Mouse (Mus musculus) neural tube, embryonic 14.5 days (tissue): ENCODE data around the gene Itpkb. TPM values are rescaled to one million over a fixed set of nuclear protein-coding genes. Genes with fewer than 3 reads are reported as not detected.

ENCODE experiments used
- ATAC-seq: fragments of 200-750 bp; cut with Nextera tagmentation; 2 replicates; pipeline ENCODE4 v1.8.0; 2017; ENCODE audit warnings: low read depth, mild to moderate bottlenecking, moderate TSS enrichment, moderate library complexity
- H3K27ac ChIP-seq: fragments of 300-500 bp; sonication (generic); 2 replicates; pipeline ENCODE4 v1.5.1; 2014; ENCODE audit warnings: low read depth, mild to moderate bottlenecking, control low read depth, low read length, moderate library complexity, mixed read lengths
- H3K27me3 ChIP-seq: fragments of 300-500 bp; sonication (generic); 2 replicates; pipeline ENCODE4 v1.6.1; 2014; ENCODE audit warnings: low read length; ENCODE audit not compliant: control insufficient read depth, insufficient read depth
- H3K36me3 ChIP-seq: fragments of 300-500 bp; sonication (generic); 2 replicates; pipeline ENCODE4 v1.6.1; 2014; ENCODE audit warnings: low read length, mixed read lengths; ENCODE audit not compliant: control insufficient read depth, insufficient read depth
- H3K4me1 ChIP-seq: fragments of 300-500 bp; sonication (generic); 2 replicates; pipeline ENCODE4 v1.6.1; 2014; ENCODE audit warnings: low read length; ENCODE audit not compliant: control insufficient read depth, insufficient read depth
- H3K4me2 ChIP-seq: fragments of 300-500 bp; sonication (generic); 2 replicates; pipeline ENCODE4 v1.6.1; 2014; ENCODE audit warnings: mild to moderate bottlenecking, low read depth, low read length, control low read depth
- H3K4me3 ChIP-seq: fragments of 300-500 bp; sonication (generic); 2 replicates; pipeline ENCODE4 v1.5.1; 2014; ENCODE audit warnings: low read depth, low read length, control low read depth, mixed read lengths
- H3K9ac ChIP-seq: fragments of 300-500 bp; sonication (generic); replicated peaks from 2 replicates; pipeline ENCODE4 v1.6.1; 2014; ENCODE audit warnings: low read depth, mild to moderate bottlenecking, control low read depth, low read length, mixed read lengths
- H3K9me3 ChIP-seq: fragments of 300-500 bp; sonication (generic); 2 replicates; pipeline ENCODE4 v1.6.1; 2016; ENCODE audit warnings: low read length; ENCODE audit not compliant: control insufficient read depth
- WGBS: fragments of 180-500 bp; shearing (Covaris S2); extraction: QIAGEN DNeasy Blood & Tissue Kit; methylation state at CpG from one replicate; pipeline ENCODE4 v1.1.7; 2014; 5-methylcytosine and 5-hydroxymethylcytosine counted together
- polyA plus RNA-seq: library from polyadenylated mRNA; unstranded; fragments of >200 nt; fragmentation: Nextera tagmentation; extraction: Ambion mirVana; gene quantifications from 2 replicates; pipeline ENCODE4 v1.2.1, GENCODE M21; 2014

Itpkb gene
- polyA plus RNA-seq, 1 experiment from 2014 or later, result 2.4 TPM

- 0 out of 2 replicates have a peak, but pooled peaks cover 2% of the 10 kb centered on the region for H3K4me1 ChIP-seq
- H3K9me3 ChIP-seq, result no peaks in the 10 kb centered on the region
- no peaks in the 10 kb centered on the region for H3K36me3 ChIP-seq
- ATAC-seq, result no peak
- no peak overlapping the region for H3K4me2 ChIP-seq
- 91% methylated on average over 6 of the region's 6 CpGs for WGBS
- H3K9ac ChIP-seq, result no peak overlapping the region
- no peaks in the 10 kb centered on the region for H3K27me3 ChIP-seq
- H3K4me3 ChIP-seq, result no peak overlapping the region
- no peak overlapping the region for H3K27ac ChIP-seq
Measured at GRCm38 (mm10) chr1:180401725-180402124, 71.4 kb downstream of the Itpkb start.

GRCm38 (mm10) chr1:180402481-180403081 lies 72.3 kb downstream of the Itpkb start:
- H3K4me3 ChIP-seq, result no peak overlapping the region
- no peaks in the 10 kb centered on the region for H3K9me3 ChIP-seq
- H3K9ac ChIP-seq, result no peak overlapping the region
- no peaks in the 10 kb centered on the region for H3K27me3 ChIP-seq
- 84% methylated on average over 11 of the region's 11 CpGs for WGBS
- H3K36me3 ChIP-seq, result no peaks in the 10 kb centered on the region
- H3K4me2 ChIP-seq, result no peak overlapping the region
- ATAC-seq, result no peak
- H3K27ac ChIP-seq, result peak overlapping the region; percentile 34; the same call in 1 of the 2 replicates
- H3K4me1 ChIP-seq, result 0 out of 2 replicates have a peak, but pooled peaks cover 2% of the 10 kb centered on the region

- H3K4me3 ChIP-seq, result no peak overlapping the region
- H3K27ac ChIP-seq, result peak overlapping the region; percentile 52
- no peak overlapping the region for H3K4me2 ChIP-seq
- WGBS, result 92% methylated on average over 8 of the region's 8 CpGs
- ATAC-seq, result no peak
- H3K36me3 ChIP-seq, result no peaks in the 10 kb centered on the region
- H3K27me3 ChIP-seq, result no peaks in the 10 kb centered on the region
- H3K9ac ChIP-seq, result no peak overlapping the region
- 0 out of 2 replicates have a peak, but pooled peaks cover 2% of the 10 kb centered on the region for H3K4me1 ChIP-seq
- no peaks in the 10 kb centered on the region for H3K9me3 ChIP-seq
Measured at GRCm38 (mm10) chr1:180403357-180403693, 73.0 kb downstream of the Itpkb start.

GRCm38 (mm10) chr1:180403694-180404606 lies 73.7 kb downstream of the Itpkb start:
- Histone ChIP-seq H3K4me3 (no peak overlapping the region), H3K4me2 (no peak overlapping the region), H3K27me3 (no peaks in the 10 kb centered on the region), H3K4me1 (0 out of 2 replicates have a peak, but pooled peaks cover 6% of the 10 kb centered on the region), H3K36me3 (no peaks in the 10 kb centered on the region), H3K9me3 (no peaks in the 10 kb centered on the region), H3K27ac (peak overlapping the region; percentile 52), H3K9ac (no peak overlapping the region)
- no peak for ATAC-seq
- WGBS, result 72% methylated on average over 32 of the region's 32 CpGs

GRCm38 (mm10) chr1:180404706-180405105 lies 74.4 kb downstream of the Itpkb start:
- Histone ChIP-seq H3K9me3 (no peaks in the 10 kb centered on the region), H3K4me1 (0 out of 2 replicates have a peak, but pooled peaks cover 6% of the 10 kb centered on the region), H3K9ac (no peak overlapping the region), H3K27me3 (no peaks in the 10 kb centered on the region), H3K36me3 (no peaks in the 10 kb centered on the region), H3K27ac (no peak overlapping the region), H3K4me2 (no peak overlapping the region), H3K4me3 (no peak overlapping the region)
- 96% methylated on average over 3 of the region's 3 CpGs for WGBS
- ATAC-seq, result no peak

- ATAC-seq, result no peak
- Histone ChIP-seq H3K36me3 (no peaks in the 10 kb centered on the region), H3K4me2 (no peak overlapping the region), H3K9ac (no peak overlapping the region), H3K4me3 (no peak overlapping the region), H3K9me3 (no peaks in the 10 kb centered on the region), H3K4me1 (0 out of 2 replicates have a peak, but pooled peaks cover 6% of the 10 kb centered on the region), H3K27me3 (no peaks in the 10 kb centered on the region), H3K27ac (no peak overlapping the region)
- WGBS, result 85% methylated on average over 9 of the region's 9 CpGs
Measured at GRCm38 (mm10) chr1:180405576-180406335, 75.5 kb downstream of the Itpkb start.

- no peak overlapping the region for H3K27ac ChIP-seq
- no peak overlapping the region for H3K9ac ChIP-seq
- H3K4me3 ChIP-seq, result no peak overlapping the region
- no peaks in the 10 kb centered on the region for H3K36me3 ChIP-seq
- no peaks in the 10 kb centered on the region for H3K9me3 ChIP-seq
- no peaks in the 10 kb centered on the region for H3K27me3 ChIP-seq
- ATAC-seq, result no peak
- WGBS, result 78% methylated on average over 11 of the region's 11 CpGs
- no peak overlapping the region for H3K4me2 ChIP-seq
- H3K4me1 ChIP-seq, result 0 out of 2 replicates have a peak, but pooled peaks cover 6% of the 10 kb centered on the region
Measured at GRCm38 (mm10) chr1:180406336-180407035, 76.2 kb downstream of the Itpkb start.

GRCm38 (mm10) chr1:180407171-180407671 lies 76.9 kb downstream of the Itpkb start:
- no peaks in the 10 kb centered on the region for H3K27me3 ChIP-seq
- no peaks in the 10 kb centered on the region for H3K9me3 ChIP-seq
- H3K4me3 ChIP-seq, result no peak overlapping the region
- ATAC-seq, result peak; percentile 75
- 12% methylated on average over 16 of the region's 16 CpGs for WGBS
- no peak overlapping the region for H3K27ac ChIP-seq
- no peak overlapping the region for H3K9ac ChIP-seq
- H3K4me1 ChIP-seq, result 0 out of 2 replicates have a peak, but pooled peaks cover 6% of the 10 kb centered on the region
- H3K36me3 ChIP-seq, result no peaks in the 10 kb centered on the region
- H3K4me2 ChIP-seq, result peak overlapping the region; percentile 14; the same call in 1 of the 2 replicates
